Mouse (Mus musculus) retina, adult 2 months (tissue): ENCODE data around the gene Shq1.

ENCODE experiments used
- DNase-seq: peaks from one replicate; pipeline ENCODE4 v3.0.0-alpha.2; 2012; ENCODE audit warnings: low read depth, low spot score

The Shq1 gene

DNA sequence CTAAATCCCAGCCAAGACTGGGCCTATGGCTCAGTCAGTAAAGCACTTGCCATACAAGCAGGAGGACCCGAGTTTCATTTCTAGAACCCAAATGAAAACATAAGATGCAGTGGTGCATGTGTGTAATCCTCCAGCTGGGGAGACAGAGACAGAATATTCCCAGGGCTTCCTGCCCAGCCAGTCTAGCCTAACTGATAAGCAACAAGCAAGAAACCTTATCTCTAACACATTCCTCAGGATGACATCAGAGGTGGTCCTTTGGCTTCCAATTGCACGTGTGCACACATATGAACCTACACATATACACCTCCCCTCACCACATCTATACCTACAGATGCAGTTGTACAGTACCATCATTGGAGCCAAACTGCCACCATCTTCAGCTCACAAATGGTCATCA is 2.1 kb downstream of the Shq1 start:
- DNase-seq, result no peak

- no peak for DNase-seq
Observed at GRCm38 (mm10) chr6:100667644-100668043, 3.3 kb downstream of the Shq1 start.

DNA sequence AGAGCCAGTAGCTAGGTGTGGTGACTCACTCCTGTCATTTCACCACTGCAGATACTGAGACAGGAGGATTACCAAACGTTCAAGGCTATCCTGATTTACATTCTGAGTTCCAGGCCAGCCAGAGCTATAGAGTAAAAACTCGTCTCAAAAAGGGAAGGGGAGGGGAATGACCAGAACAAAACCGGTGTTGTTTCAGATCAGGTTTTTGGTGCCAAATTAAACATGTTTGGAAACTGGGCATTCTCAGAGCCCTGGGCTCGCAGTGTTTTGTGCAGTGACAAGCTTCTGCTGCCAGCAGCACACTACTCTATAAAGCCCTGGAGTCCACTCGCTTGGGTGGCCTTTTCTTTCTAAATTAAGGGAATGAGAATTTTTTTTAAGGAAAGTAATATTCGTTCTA is 8.7 kb downstream of the Shq1 start:
- DNase-seq, result no peak

GRCm38 (mm10) chr6:100660395-100660794 is 10.6 kb downstream of the Shq1 start:
- DNase-seq, result no peak

- no peak for DNase-seq
Observed at GRCm38 (mm10) chr6:100652535-100652934, 18.4 kb downstream of the Shq1 start.

GRCm38 (mm10) chr6:100647196-100647595 is 23.8 kb downstream of the Shq1 start:
- DNase-seq, result no peak

DNA sequence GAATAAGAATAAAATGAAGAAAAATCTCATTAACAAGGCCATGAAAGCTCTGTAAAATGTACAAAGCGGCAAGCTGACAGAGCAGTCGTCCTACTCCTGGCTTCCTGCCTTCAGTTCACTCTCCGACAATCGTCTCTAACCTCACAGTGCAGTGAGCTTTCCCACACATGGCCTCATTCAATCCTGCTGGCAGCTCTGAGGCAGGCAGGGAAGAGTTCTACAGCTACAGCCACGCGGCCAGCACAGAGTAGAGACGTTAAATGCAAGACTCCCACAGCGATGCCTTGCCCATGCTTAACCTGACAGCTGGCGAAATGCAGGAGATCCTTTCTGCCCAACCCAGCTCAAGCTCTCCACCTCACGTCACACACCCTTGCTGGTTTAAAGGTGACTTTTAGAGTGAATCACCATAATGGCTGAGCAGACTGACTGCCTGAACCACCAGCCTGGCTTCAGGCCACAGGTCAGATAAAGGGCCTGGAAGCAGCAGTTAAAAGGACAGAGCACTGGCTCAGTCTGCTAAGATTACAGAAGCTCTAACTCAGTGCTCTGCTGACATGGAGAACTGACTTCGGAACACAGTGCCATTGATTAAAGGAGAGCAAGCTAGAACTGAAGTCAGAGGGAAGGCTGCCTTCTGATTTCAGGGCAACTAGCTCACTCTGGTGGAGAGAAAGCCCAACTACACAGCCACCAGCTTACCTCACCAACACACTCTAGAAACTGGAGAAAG is 25.3 kb downstream of the Shq1 start:
- DNase-seq, result no peak

DNA sequence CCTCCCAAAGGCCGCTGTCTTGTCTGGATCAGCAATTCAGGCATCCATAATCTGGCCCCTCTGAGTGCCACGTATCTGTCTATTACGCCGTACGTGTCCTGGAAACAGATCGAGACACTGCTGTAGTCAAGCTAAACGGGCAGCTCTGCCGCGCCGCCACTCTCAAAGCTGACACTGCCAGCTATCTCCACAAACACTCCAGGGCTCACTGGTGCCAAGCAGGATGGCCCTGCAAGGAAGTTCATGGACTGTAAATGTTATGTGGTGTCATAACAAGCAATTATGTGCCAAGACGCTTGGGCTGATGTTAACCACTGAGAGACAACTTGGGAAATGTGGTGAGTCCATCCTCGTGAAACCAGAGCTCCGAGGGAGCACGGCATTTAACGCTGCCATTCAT is 26.3 kb downstream of the Shq1 start:
- DNase-seq, result no peak

- no peak for DNase-seq
Observed at GRCm38 (mm10) chr6:100642786-100643185, 28.2 kb downstream of the Shq1 start.

DNA sequence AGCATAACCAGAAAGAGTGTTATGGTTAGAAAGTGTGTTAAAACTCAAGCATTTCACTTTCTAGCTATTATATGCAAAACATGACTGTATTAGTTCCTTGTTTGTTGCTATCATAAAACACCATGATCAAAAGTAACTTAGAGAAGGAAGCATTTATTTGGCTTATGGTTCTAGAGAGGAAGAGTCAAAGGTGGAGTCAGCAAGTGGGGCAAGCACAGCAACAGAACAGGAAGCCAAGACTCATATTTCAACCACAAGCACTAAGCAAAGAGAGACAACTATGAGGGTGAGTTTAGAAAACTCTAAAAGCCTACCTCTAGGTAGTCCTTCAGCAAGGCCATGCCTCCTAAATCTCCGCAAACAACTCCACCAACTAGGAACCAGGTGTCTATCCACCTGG is 30.4 kb downstream of the Shq1 start:
- no peak for DNase-seq

DNA sequence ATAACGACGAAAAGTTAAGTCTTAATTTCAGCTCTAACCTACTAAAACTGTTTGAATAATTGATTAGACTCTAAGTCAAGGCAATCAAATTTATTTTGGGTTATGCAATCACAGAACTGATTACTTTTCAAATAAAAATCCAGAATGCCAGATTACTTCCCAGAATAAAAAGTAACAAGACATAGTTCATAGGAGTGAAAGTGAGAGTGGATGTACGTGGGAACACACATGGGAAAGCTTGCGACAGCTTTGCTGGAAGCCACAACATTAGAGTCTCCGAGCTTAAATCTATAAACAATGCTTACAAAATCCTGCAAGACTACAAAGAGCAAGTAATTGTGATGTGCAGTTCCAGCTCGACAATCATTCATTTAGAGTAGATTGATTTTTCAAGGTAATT is 41.9 kb downstream of the Shq1 start:
- DNase-seq, result no peak

GRCm38 (mm10) chr6:100628223-100628622 is 42.7 kb downstream of the Shq1 start:
- no peak for DNase-seq

- no peak for DNase-seq
Observed at GRCm38 (mm10) chr6:100623922-100624321, 47.0 kb downstream of the Shq1 start.

DNA sequence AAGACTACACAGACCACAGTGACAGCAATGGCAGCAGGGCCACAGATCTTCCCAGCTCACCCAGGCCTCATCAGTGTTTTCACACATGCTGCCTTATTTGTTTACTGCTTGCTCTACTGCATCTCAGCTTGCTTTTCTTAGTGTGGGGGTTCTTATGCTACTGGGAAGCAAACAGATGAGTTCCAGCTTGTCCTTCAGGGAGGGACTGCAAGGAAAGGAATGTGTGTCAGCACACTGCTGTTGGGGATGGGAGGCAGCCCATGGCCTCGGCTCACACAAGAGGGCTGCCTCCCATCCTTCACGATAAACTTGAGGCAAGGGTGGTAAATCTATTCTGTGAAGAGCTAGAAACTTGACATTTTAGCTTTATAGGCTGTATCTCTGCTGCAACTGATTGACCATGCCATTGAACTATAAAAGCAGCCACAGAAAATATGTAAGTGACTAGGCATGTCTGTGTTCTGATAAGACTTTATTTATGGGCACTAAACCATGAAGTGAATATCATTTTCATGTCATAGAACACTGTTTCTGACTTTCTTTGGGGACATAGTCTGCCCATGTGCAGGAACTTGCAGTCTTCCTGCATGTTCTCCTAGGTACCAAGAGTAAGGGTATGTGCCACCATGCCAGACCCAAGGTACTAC is 48.0 kb downstream of the Shq1 start:
- no peak for DNase-seq

GRCm38 (mm10) chr6:100620411-100620810 is 50.5 kb downstream of the Shq1 start:
- no peak for DNase-seq

DNA sequence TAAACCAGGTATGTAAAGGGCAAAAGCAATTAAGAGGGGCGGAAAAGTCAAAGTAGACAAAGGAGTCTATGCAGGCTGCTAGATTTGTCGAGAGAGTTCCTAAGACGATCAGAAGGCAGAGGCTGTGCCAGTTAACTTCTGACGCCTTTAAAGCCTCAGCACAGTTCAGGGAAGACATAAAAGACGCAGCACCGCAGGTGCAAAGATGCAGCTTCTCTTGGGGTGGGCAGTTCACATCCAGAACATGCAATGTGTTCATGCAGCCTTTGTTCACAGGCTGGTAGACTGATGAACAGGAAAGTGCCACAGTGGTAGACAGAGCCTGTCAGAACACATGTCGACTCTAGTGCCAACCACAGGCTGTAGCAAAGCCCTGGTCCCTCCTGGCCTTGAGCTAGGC is 51.6 kb downstream of the Shq1 start:
- DNase-seq, result no peak

GRCm38 (mm10) chr6:100616133-100616532 is 54.8 kb downstream of the Shq1 start:
- no peak for DNase-seq

- DNase-seq, result no peak
Observed at GRCm38 (mm10) chr6:100613593-100614267, 57.2 kb downstream of the Shq1 start.

- no peak for DNase-seq
Observed at GRCm38 (mm10) chr6:100610897-100611575, 59.9 kb downstream of the Shq1 start.

DNA sequence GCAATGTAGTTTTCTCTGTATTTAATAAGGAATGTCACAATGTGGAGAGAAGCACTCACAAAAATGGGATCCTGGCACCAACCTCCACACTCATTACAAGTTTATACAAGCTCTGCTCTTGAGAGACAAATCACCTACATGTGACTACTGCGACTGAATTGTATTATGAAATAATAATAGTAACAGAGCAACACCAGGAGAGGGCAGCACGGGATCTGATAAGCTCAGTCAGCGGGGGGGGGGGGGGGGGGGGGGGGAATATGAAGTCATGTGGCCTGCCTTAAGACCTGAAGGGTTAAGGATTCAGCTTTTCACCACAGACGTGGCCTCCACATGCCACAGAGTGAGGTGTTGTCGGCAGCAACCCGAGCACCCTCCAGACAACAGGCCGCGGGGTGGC is 60.8 kb downstream of the Shq1 start:
- DNase-seq, result no peak

DNA sequence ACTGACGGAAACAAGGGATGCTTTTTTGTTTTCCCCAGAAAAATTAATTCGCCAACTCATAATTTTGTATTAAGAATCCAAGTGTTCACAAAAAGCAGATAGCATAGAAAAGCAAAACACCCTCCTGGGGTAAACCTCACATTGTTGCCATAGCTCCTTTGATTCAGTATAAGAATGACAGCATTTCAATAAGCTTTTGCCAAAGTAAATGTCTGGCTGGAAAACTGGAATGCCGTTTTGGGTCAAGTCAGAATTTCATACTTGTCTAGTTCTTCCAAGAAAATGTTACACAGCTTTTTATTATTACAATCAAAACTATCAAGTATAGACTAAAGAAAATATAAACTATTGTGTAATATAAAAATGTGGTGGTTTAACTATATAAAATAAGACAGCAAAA is 61.7 kb downstream of the Shq1 start:
- DNase-seq, result no peak

DNA sequence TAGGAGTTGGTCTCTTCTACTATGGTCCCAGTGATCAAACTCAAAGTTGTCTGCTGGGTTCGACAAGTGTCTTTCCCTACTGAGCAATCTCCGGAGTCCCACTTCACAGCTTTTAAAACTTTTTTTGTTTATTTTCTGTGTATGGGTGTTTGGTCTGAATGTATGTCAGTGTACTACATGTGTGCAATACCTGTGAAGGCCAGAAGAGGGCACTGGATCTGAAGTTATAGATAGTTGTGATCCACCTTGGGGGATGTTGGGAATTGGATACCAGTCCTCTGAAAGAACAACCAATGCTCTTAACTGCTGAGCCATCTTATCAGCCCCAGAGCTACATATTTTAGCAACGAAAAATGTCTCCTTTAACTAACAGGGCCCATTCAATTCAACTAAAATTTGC is 62.5 kb downstream of the Shq1 start:
- DNase-seq, result no peak
